Comparison of ENCODE assay signal across 7 mouse cellular contexts in genomic region chrX:151520127-151520457, GRCm38 (mm10). TPM values are rescaled to one million over a fixed set of nuclear protein-coding genes. Genes with fewer than 3 reads are reported as not detected.
A peak's percentile ranks its signal among the peaks of the same experiment; 100 is the strongest.
DNase-seq lines count a peak whose midpoint lies in the region; ATAC-seq lines count a peak whose summit lies in the region.

No protein-coding gene starts in this region.

- no peaks in the 10 kb centered on the region for H3K9me3 ChIP-seq in lung, embryonic 16.5 days (ENCODE audit: control insufficient read depth, low read length)
- H3K9me3 ChIP-seq in limb, embryonic 12.5 days: no peaks in the 10 kb centered on the region
- no peaks in the 10 kb centered on the region for H3K9me3 ChIP-seq in stomach, embryonic 14.5 days (ENCODE audit: control insufficient read depth, low read depth, low read length)

- H3K4me1 ChIP-seq in lung, embryonic 16.5 days (replicated peaks; ENCODE audit: control insufficient read depth, insufficient read depth, low read length): 0 out of 2 replicates have a peak, but pooled peaks cover 2% of the 10 kb centered on the region
- H3K4me1 ChIP-seq in limb, embryonic 12.5 days (replicated peaks): no peaks in the 10 kb centered on the region
- no peaks in the 10 kb centered on the region for H3K4me1 ChIP-seq in stomach, embryonic 14.5 days (ENCODE audit: control insufficient read depth, insufficient read depth, low read length)

- H3K4me2 ChIP-seq in lung, embryonic 16.5 days (ENCODE audit: low read depth, low read length): peak overlapping the region; percentile 48
- H3K4me2 ChIP-seq in limb, embryonic 12.5 days: peak overlapping the region; percentile 44
- peak overlapping the region; percentile 23 for H3K4me2 ChIP-seq in stomach, embryonic 14.5 days (replicated peaks; ENCODE audit: low read depth, low read length)

- peak overlapping the region; percentile 65 for H3K4me3 ChIP-seq in lung, embryonic 16.5 days (ENCODE audit: low read length)
- peak overlapping the region; percentile 53 for H3K4me3 ChIP-seq in limb, embryonic 12.5 days (replicated peaks)
- H3K4me3 ChIP-seq in stomach, embryonic 14.5 days (ENCODE audit: low read depth, low read length): peak overlapping the region; percentile 51

- DNase-seq in lung, postnatal 4 days: no peak
- no peak for DNase-seq in right cerebral cortex, adult 18-20 months
- no peak for DNase-seq in left cerebral cortex, adult 9 months (ENCODE audit: low spot score in 2 of 2)

- ATAC-seq in lung, embryonic 16.5 days (ENCODE audit: low read depth): no peak; the same call in 1 of the 2 replicates
- peak; percentile 67 for ATAC-seq in erythroid progenitor cell, adult 5-6 weeks (replicated peaks; ENCODE audit: low FRiP score, poor library complexity, severe bottlenecking)
- ATAC-seq in limb, embryonic 12.5 days (ENCODE audit: insufficient number of reproducible peaks, insufficient read depth, low FRiP score, low TSS enrichment, low read depth): no peak
- ATAC-seq in stomach, embryonic 14.5 days (ENCODE audit: insufficient number of reproducible peaks, insufficient read depth, low FRiP score, low read depth): no peak

- no peaks in the 10 kb centered on the region for H3K36me3 ChIP-seq in lung, embryonic 16.5 days (ENCODE audit: control insufficient read depth, insufficient read depth, low read length)
- H3K36me3 ChIP-seq in limb, embryonic 12.5 days: no peaks in the 10 kb centered on the region
- H3K36me3 ChIP-seq in stomach, embryonic 14.5 days (ENCODE audit: control insufficient read depth, insufficient read depth, low read length): no peaks in the 10 kb centered on the region

- H3K9ac ChIP-seq in lung, embryonic 16.5 days (ENCODE audit: low read length): peak overlapping the region; percentile 64
- H3K9ac ChIP-seq in limb, embryonic 12.5 days (replicated peaks): no peak overlapping the region; the same call in 1 of the 2 replicates
- peak overlapping the region; percentile 18; the same call in 1 of the 2 replicates for H3K9ac ChIP-seq in stomach, embryonic 14.5 days (replicated peaks; ENCODE audit: low read depth, low read length)

- H3K27me3 ChIP-seq in lung, embryonic 16.5 days (ENCODE audit: control insufficient read depth, insufficient read depth, low read depth, low read length): no peaks in the 10 kb centered on the region
- peaks cover 28% of the 10 kb centered on the region for H3K27me3 ChIP-seq in limb, embryonic 12.5 days
- no peaks in the 10 kb centered on the region for H3K27me3 ChIP-seq in stomach, embryonic 14.5 days (ENCODE audit: control insufficient read depth, insufficient read depth, low read length)

- 14% methylated on average over 17 of the region's 17 CpGs for WGBS in lung, embryonic 16.5 days
- 20% methylated on average over 17 of the region's 17 CpGs for WGBS in limb, embryonic 12.5 days
- WGBS in stomach, embryonic 14.5 days: 14% methylated on average over 17 of the region's 17 CpGs

- H3K27ac ChIP-seq in lung, embryonic 16.5 days (ENCODE audit: low read length): peak overlapping the region; percentile 99
- H3K27ac ChIP-seq in limb, embryonic 12.5 days: peak overlapping the region; percentile 97
- peak overlapping the region; percentile 97 for H3K27ac ChIP-seq in stomach, embryonic 14.5 days (ENCODE audit: low read length)

RNA-seq across cellular contexts. Expression of gene Phf8, which starts 0.4 kb away (rescaled TPM):
- 14.6 and 16.7 TPM in 2 replicates for polyA plus RNA-seq in lung, embryonic 16.5 days (2015; fragmentation: Nextera tagmentation; extraction: Ambion mirVana)
- 38.2 and 52.0 TPM in 2 replicates for total RNA-seq in erythroid progenitor cell, adult 5-6 weeks (2015; ENCODE audit: low replicate concordance)
- 34.4 and 36.4 TPM in 2 replicates for total RNA-seq in erythroid progenitor cell, adult 5-6 weeks (2017; ENCODE audit: low replicate concordance)
- polyA plus RNA-seq in limb, embryonic 12.5 days (2016; fragmentation: Nextera tagmentation; extraction: Ambion mirVana): 18.6 and 19.7 TPM in 2 replicates
- 20.0 and 20.9 TPM in 2 replicates for polyA plus RNA-seq in stomach, embryonic 14.5 days (2014; fragmentation: Nextera tagmentation; extraction: Ambion mirVana)
